Mouse (Mus musculus): ENCODE results near the gene Fmnl2. TPM values are rescaled to one million over a fixed set of nuclear protein-coding genes. Genes with fewer than 3 reads are reported as not detected.

Gene Fmnl2
- polyA plus RNA-seq, 1 experiment: 2.8 TPM

- Histone ChIP-seq H3ac (ENCODE audit: control insufficient read depth, insufficient read length) (no peak overlapping the region), H3K79me2 (ENCODE audit: control insufficient read depth, insufficient read depth) (no peaks in the 10 kb centered on the region), H3K4me2 (ENCODE audit: low read depth) (no peak overlapping the region), H3K36me3 (ENCODE audit: control insufficient read depth, insufficient read depth) (peaks cover 6% of the 10 kb centered on the region), H3K27me3 (ENCODE audit: control insufficient read depth, insufficient read depth, insufficient read length) (no peaks in the 10 kb centered on the region), H3K4me3 (no peak overlapping the region)
- TF ChIP-seq POLR2AphosphoS2 (IDR thresholded peaks at IDR 0.05; ENCODE audit: insufficient read length, low read depth) (no peak), E2F4 (IDR thresholded peaks at IDR 0.05; ENCODE audit: insufficient read depth) (no peak), MYOG (IDR thresholded peaks at IDR 0.05; ENCODE audit: control insufficient read depth in 1 of 3, insufficient read depth in 1 of 3, insufficient read length in 2 of 3, low read depth in 2 of 3) (no peak), MYOD1 (IDR thresholded peaks at IDR 0.05; ENCODE audit: control insufficient read depth in 1 of 3, insufficient read length in 2 of 3, low read depth in 2 of 3) (no peak), CEBPB (IDR thresholded peaks at IDR 0.05; ENCODE audit: insufficient read depth, poor library complexity, severe bottlenecking) (no peak), TCF3 (IDR thresholded peaks at IDR 0.05; ENCODE audit: insufficient read length, low read depth) (no peak), POLR2A (IDR thresholded peaks at IDR 0.05; ENCODE audit: insufficient read length, low read depth) (no peak), REST (IDR thresholded peaks at IDR 0.05; ENCODE audit: insufficient read depth, insufficient read length) (no peak), TCF12 (IDR thresholded peaks at IDR 0.05; ENCODE audit: insufficient read depth, poor library complexity, severe bottlenecking) (no peak), MAX (IDR thresholded peaks at IDR 0.05; ENCODE audit: low read depth) (no peak), USF1 (IDR thresholded peaks at IDR 0.05; ENCODE audit: low read depth) (no peak), SRF (IDR thresholded peaks at IDR 0.05; ENCODE audit: control insufficient read depth, insufficient read length, low read depth) (no peak)
Observed at GRCm38 (mm10) chr2:53108547-53108946, 250.9 kb downstream of the Fmnl2 start.

DNA sequence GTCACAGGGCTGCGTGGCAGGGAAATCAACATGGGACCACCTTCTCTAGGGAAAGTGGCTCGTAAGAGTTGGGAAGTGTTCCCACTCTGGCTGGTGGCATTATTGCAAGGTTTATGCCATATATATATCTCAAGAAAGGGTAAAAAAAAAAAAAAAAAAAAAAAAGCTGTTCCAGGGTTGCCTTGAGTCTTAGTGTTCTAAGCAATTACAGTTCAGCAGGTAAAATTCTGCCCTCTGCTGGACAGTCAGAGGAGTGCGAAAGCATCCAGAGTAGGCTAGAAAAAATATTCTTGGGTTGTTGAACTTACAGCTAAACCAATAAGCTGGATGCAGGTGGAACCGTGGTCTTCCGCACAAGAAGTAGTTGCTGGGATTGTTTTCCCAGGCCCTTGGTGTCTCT is 264.1 kb downstream of the Fmnl2 start:
- no peak for TF ChIP-seq MAX (IDR thresholded peaks at IDR 0.05; ENCODE audit: low read depth)
- H3ac ChIP-seq (ENCODE audit: control insufficient read depth, insufficient read length): no peak overlapping the region
- H3K4me3 ChIP-seq: no peak overlapping the region
- H3K27me3 ChIP-seq (ENCODE audit: control insufficient read depth, insufficient read depth, insufficient read length): no peaks in the 10 kb centered on the region
- H3K4me2 ChIP-seq (ENCODE audit: low read depth): no peak overlapping the region
- H3K79me2 ChIP-seq (ENCODE audit: control insufficient read depth, insufficient read depth): no peaks in the 10 kb centered on the region
- peaks cover 5% of the 10 kb centered on the region for H3K36me3 ChIP-seq (ENCODE audit: control insufficient read depth, insufficient read depth)

DNA sequence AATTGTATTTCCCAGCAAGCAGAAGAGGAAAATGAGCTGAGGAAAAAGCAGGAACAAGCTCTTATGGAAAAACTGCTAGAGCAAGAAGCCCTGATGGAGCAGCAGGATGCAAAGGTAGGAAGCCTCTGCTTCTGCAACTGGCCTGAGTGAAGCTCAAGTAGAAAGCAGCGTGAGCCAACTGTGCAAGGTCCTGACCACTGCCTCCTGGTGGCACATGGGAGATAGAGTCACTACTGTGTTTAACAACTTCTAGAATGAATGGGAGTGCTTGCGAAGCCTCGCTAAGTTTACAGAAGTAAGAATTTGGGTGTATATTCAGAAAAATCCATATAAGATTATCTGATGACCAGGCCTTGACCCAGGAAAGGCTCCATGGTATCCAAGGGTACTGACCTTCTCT is 268.3 kb downstream of the Fmnl2 start:
- Histone ChIP-seq H3K4me3 (no peak overlapping the region), H3K27me3 (ENCODE audit: control insufficient read depth, insufficient read depth, insufficient read length) (no peaks in the 10 kb centered on the region), H3K4me2 (ENCODE audit: low read depth) (no peak overlapping the region), H3K36me3 (ENCODE audit: control insufficient read depth, insufficient read depth) (peaks cover 5% of the 10 kb centered on the region), H3K79me2 (ENCODE audit: control insufficient read depth, insufficient read depth) (no peaks in the 10 kb centered on the region), H3ac (ENCODE audit: control insufficient read depth, insufficient read length) (no peak overlapping the region)
- no peak for TF ChIP-seq POLR2AphosphoS2 (IDR thresholded peaks at IDR 0.05; ENCODE audit: insufficient read length, low read depth)

GRCm38 (mm10) chr2:53129070-53129469 is 271.4 kb downstream of the Fmnl2 start:
- TF ChIP-seq MYOD1 (IDR thresholded peaks at IDR 0.05; ENCODE audit: control insufficient read depth in 1 of 3, insufficient read length in 2 of 3, low read depth in 2 of 3): no peak
- TF ChIP-seq E2F4 (IDR thresholded peaks at IDR 0.05; ENCODE audit: insufficient read depth): no peak
- no peak for TF ChIP-seq POLR2AphosphoS2 (IDR thresholded peaks at IDR 0.05; ENCODE audit: insufficient read length, low read depth)
- TF ChIP-seq USF1 (IDR thresholded peaks at IDR 0.05; ENCODE audit: low read depth): no peak
- TF ChIP-seq MAX (IDR thresholded peaks at IDR 0.05; ENCODE audit: low read depth): no peak
- TF ChIP-seq REST (IDR thresholded peaks at IDR 0.05; ENCODE audit: insufficient read depth, insufficient read length): no peak
- TF ChIP-seq MYOG (IDR thresholded peaks at IDR 0.05; ENCODE audit: control insufficient read depth in 1 of 3, insufficient read depth in 1 of 3, insufficient read length in 2 of 3, low read depth in 2 of 3): no peak
- TF ChIP-seq SRF (IDR thresholded peaks at IDR 0.05; ENCODE audit: control insufficient read depth, insufficient read length, low read depth): no peak
- no peak for TF ChIP-seq TCF12 (IDR thresholded peaks at IDR 0.05; ENCODE audit: insufficient read depth, poor library complexity, severe bottlenecking)
- no peak for TF ChIP-seq CEBPB (IDR thresholded peaks at IDR 0.05; ENCODE audit: insufficient read depth, poor library complexity, severe bottlenecking)
- TF ChIP-seq TCF3 (IDR thresholded peaks at IDR 0.05; ENCODE audit: insufficient read length, low read depth): no peak
- no peak for TF ChIP-seq POLR2A (IDR thresholded peaks at IDR 0.05; ENCODE audit: insufficient read length, low read depth)
- H3K27me3 ChIP-seq (ENCODE audit: control insufficient read depth, insufficient read depth, insufficient read length): no peaks in the 10 kb centered on the region
- no peaks in the 10 kb centered on the region for H3K79me2 ChIP-seq (ENCODE audit: control insufficient read depth, insufficient read depth)
- H3K36me3 ChIP-seq (ENCODE audit: control insufficient read depth, insufficient read depth): peaks cover 5% of the 10 kb centered on the region
- H3K4me3 ChIP-seq: no peak overlapping the region
- H3K4me2 ChIP-seq (ENCODE audit: low read depth): no peak overlapping the region
- H3ac ChIP-seq (ENCODE audit: control insufficient read depth, insufficient read length): no peak overlapping the region

- TF ChIP-seq MYOG (IDR thresholded peaks at IDR 0.05; ENCODE audit: control insufficient read depth in 1 of 3, insufficient read depth in 1 of 3, insufficient read length in 2 of 3, low read depth in 2 of 3) (no peak), TCF12 (IDR thresholded peaks at IDR 0.05; ENCODE audit: insufficient read depth, poor library complexity, severe bottlenecking) (no peak), REST (IDR thresholded peaks at IDR 0.05; ENCODE audit: insufficient read depth, insufficient read length) (no peak), USF1 (IDR thresholded peaks at IDR 0.05; ENCODE audit: low read depth) (no peak), CEBPB (IDR thresholded peaks at IDR 0.05; ENCODE audit: insufficient read depth, poor library complexity, severe bottlenecking) (no peak), E2F4 (IDR thresholded peaks at IDR 0.05; ENCODE audit: insufficient read depth) (no peak), MYOD1 (IDR thresholded peaks at IDR 0.05; ENCODE audit: control insufficient read depth in 1 of 3, insufficient read length in 2 of 3, low read depth in 2 of 3) (no peak), POLR2AphosphoS2 (IDR thresholded peaks at IDR 0.05; ENCODE audit: insufficient read length, low read depth) (no peak), SRF (IDR thresholded peaks at IDR 0.05; ENCODE audit: control insufficient read depth, insufficient read length, low read depth) (no peak), TCF3 (IDR thresholded peaks at IDR 0.05; ENCODE audit: insufficient read length, low read depth) (no peak), MAX (IDR thresholded peaks at IDR 0.05; ENCODE audit: low read depth) (no peak), POLR2A (IDR thresholded peaks at IDR 0.05; ENCODE audit: insufficient read length, low read depth) (no peak)
- H3K4me3 ChIP-seq: no peak overlapping the region
- H3K4me2 ChIP-seq (ENCODE audit: low read depth): no peak overlapping the region
- peaks cover 8% of the 10 kb centered on the region for H3K36me3 ChIP-seq (ENCODE audit: control insufficient read depth, insufficient read depth)
- H3ac ChIP-seq (ENCODE audit: control insufficient read depth, insufficient read length): no peak overlapping the region
- no peaks in the 10 kb centered on the region for H3K27me3 ChIP-seq (ENCODE audit: control insufficient read depth, insufficient read depth, insufficient read length)
- no peaks in the 10 kb centered on the region for H3K79me2 ChIP-seq (ENCODE audit: control insufficient read depth, insufficient read depth)
Observed at GRCm38 (mm10) chr2:53131567-53131966, 273.9 kb downstream of the Fmnl2 start.

Measured in myocyte (in vitro differentiated cells).